Mouse (Mus musculus) testis, adult 2 months (tissue): ENCODE measurements around the gene Fam43b.

Experiments
- CTCF ChIP-seq: fragments of 200-500 bp; IDR thresholded peaks from 2 replicates; pipeline ENCODE4 v1.5.1; 2012; ENCODE audit warnings: low read depth, mild to moderate bottlenecking, inconsistent platforms, low read length, moderate library complexity; ENCODE audit not compliant: control insufficient read depth, insufficient read depth, insufficient replicate concordance
- POLR2A ChIP-seq: fragments of 200-500 bp; IDR thresholded peaks from 2 replicates; pipeline ENCODE4 v1.6.1; 2012; ENCODE audit warnings: low read depth, mild to moderate bottlenecking, inconsistent platforms, low read length, moderate library complexity; ENCODE audit not compliant: control insufficient read depth

- no peak for TF ChIP-seq POLR2A
- no peak for TF ChIP-seq CTCF
Observed at GRCm38 (mm10) chr4:138411504-138412121, 15.3 kb upstream of the Fam43b start.
